25 mouse cellular contexts compared by ENCODE assay signal in genomic region chr4:142956376-142956775, GRCm38 (mm10).
A peak's percentile ranks its signal among the peaks of the same experiment; 100 is the strongest.
DNase-seq lines count a peak whose midpoint lies in the region; ATAC-seq and TF ChIP-seq lines count a peak whose summit lies in the region.
"Had no signal": no experiment of that assay in that cellular context is flagged by ENCODE, and none has a peak within 500 bp of the region (broad histone marks: within the 10 kb centered on the region; RNA-seq: fewer than 3 reads in every experiment).

No protein-coding gene starts in this region.

- no peaks in the 10 kb centered on the region for H3K9me3 ChIP-seq in hindbrain, embryonic 15.5 days
- H3K9me3 ChIP-seq in hindbrain, postnatal 0 days (ENCODE audit: low read length) = no peaks in the 10 kb centered on the region
- no peaks in the 10 kb centered on the region for H3K9me3 ChIP-seq in midbrain, embryonic 15.5 days
- H3K9me3 ChIP-seq: embryonic facial prominence, embryonic 15.5 days; intestine, embryonic 15.5 days; limb, embryonic 10.5 days; liver, embryonic 15.5 days; midbrain, embryonic 12.5 days had no signal

- H3K4me2 ChIP-seq in hindbrain, embryonic 15.5 days = no peak overlapping the region
- no peak overlapping the region for H3K4me2 ChIP-seq in hindbrain, postnatal 0 days (ENCODE audit: low read depth, low read length)
- no peak overlapping the region for H3K4me2 ChIP-seq in midbrain, embryonic 15.5 days
- H3K4me2 ChIP-seq: embryonic facial prominence, embryonic 15.5 days; intestine, embryonic 15.5 days; liver, embryonic 15.5 days; midbrain, embryonic 12.5 days had no signal

- no peak for TF ChIP-seq CTCF in hindbrain, postnatal 0 days (IDR thresholded peaks at IDR 0.05; ENCODE audit: low read depth)

- H3K4me1 ChIP-seq in hindbrain, embryonic 15.5 days (replicated peaks) = peaks cover 44% of the 10 kb centered on the region
- 0 out of 2 replicates have a peak, but pooled peaks cover 5% of the 10 kb centered on the region for H3K4me1 ChIP-seq in hindbrain, postnatal 0 days (ENCODE audit: insufficient read depth, low read length)
- H3K4me1 ChIP-seq in midbrain, embryonic 15.5 days = peaks cover 40% of the 10 kb centered on the region
- H3K4me1 ChIP-seq: embryonic facial prominence, embryonic 15.5 days; intestine, embryonic 15.5 days; limb, embryonic 10.5 days; liver, embryonic 15.5 days had no signal

- WGBS in hindbrain, embryonic 15.5 days = 73% methylated on average over 5 of the region's 5 CpGs
- 59% methylated on average over 5 of the region's 5 CpGs for WGBS in hindbrain, postnatal 0 days
- 72% methylated on average over 5 of the region's 5 CpGs for WGBS in midbrain, embryonic 15.5 days

- H3K27me3 ChIP-seq in hindbrain, embryonic 15.5 days = no peaks in the 10 kb centered on the region
- H3K27me3 ChIP-seq in hindbrain, postnatal 0 days (ENCODE audit: insufficient read depth, low read length) = no peaks in the 10 kb centered on the region
- H3K27me3 ChIP-seq in midbrain, embryonic 15.5 days (replicated peaks) = no peaks in the 10 kb centered on the region
- H3K27me3 ChIP-seq: CH12.LX; embryonic facial prominence, embryonic 15.5 days; intestine, embryonic 15.5 days; liver, embryonic 15.5 days; Patski had no signal

- DNase-seq in cerebellum, postnatal 14 days = peak; percentile 71 to 74
- no peak for DNase-seq in cerebellum, adult 11 months
- no peak for DNase-seq in hindbrain, postnatal 0 days (ENCODE audit: low spot score)
- peak; percentile 37 to 41 for DNase-seq in cerebellum, postnatal 36 days
- DNase-seq: adrenal gland, adult 2 months; B cell, adult 2 months; gastrocnemius, adult 2 months; heart, postnatal 4 days; kidney, adult 8-10 months; kidney, postnatal 10 days; liver had no signal

- no peak for ATAC-seq in hindbrain, embryonic 15.5 days (ENCODE audit: low FRiP score, low read depth)
- ATAC-seq in hindbrain, postnatal 0 days = no peak
- ATAC-seq in midbrain, embryonic 15.5 days (replicated peaks) = peak; percentile 9; the same call in 1 of the 2 replicates
- ATAC-seq in megakaryocyte progenitor cell, adult 5-6 weeks (replicated peaks; ENCODE audit: poor library complexity) = no peak
- ATAC-seq: intestine, embryonic 15.5 days; Patski had no signal

- H3K36me3 ChIP-seq in hindbrain, embryonic 15.5 days = no peaks in the 10 kb centered on the region
- H3K36me3 ChIP-seq in hindbrain, postnatal 0 days (ENCODE audit: insufficient read depth, low read length) = no peaks in the 10 kb centered on the region
- no peaks in the 10 kb centered on the region for H3K36me3 ChIP-seq in midbrain, embryonic 15.5 days (replicated peaks)
- H3K36me3 ChIP-seq: embryonic facial prominence, embryonic 15.5 days; G1E; intestine, embryonic 15.5 days; limb, embryonic 10.5 days; liver, embryonic 15.5 days; midbrain, embryonic 12.5 days had no signal

- H3K4me3 ChIP-seq in hindbrain, embryonic 15.5 days = no peak overlapping the region
- H3K4me3 ChIP-seq in hindbrain, postnatal 0 days (ENCODE audit: low read length) = no peak overlapping the region
- H3K4me3 ChIP-seq in midbrain, embryonic 15.5 days = no peak overlapping the region
- H3K4me3 ChIP-seq: embryonic facial prominence, embryonic 15.5 days; gastrocnemius, adult 2 months; intestine, embryonic 15.5 days; left cerebral cortex, adult 2 months; limb, embryonic 10.5 days; liver, embryonic 15.5 days; midbrain, embryonic 12.5 days had no signal

- H3K9ac ChIP-seq in hindbrain, embryonic 15.5 days = no peak overlapping the region
- no peak overlapping the region for H3K9ac ChIP-seq in hindbrain, postnatal 0 days (replicated peaks; ENCODE audit: low read length)
- H3K9ac ChIP-seq in midbrain, embryonic 15.5 days = no peak overlapping the region
- H3K9ac ChIP-seq: embryonic facial prominence, embryonic 15.5 days; intestine, embryonic 15.5 days; liver, embryonic 15.5 days; midbrain, embryonic 12.5 days had no signal

- H3K27ac ChIP-seq in hindbrain, embryonic 15.5 days (replicated peaks) = peak overlapping the region; percentile 7; the same call in 1 of the 2 replicates
- H3K27ac ChIP-seq in hindbrain, postnatal 0 days = no peak overlapping the region
- H3K27ac ChIP-seq in midbrain, embryonic 15.5 days = peak overlapping the region; percentile 77
- H3K27ac ChIP-seq: embryonic facial prominence, embryonic 15.5 days; gastrocnemius, adult 2 months; intestine, embryonic 15.5 days; left cerebral cortex, adult 2 months; limb, embryonic 10.5 days; liver, embryonic 15.5 days; macrophage; stomach, postnatal 0 days had no signal

Comparison
In these comparisons a context has a peak if more than half of its experiments do, and no peak if none do; other contexts are left out.
1. DNase-seq: peak in cerebellum, postnatal 14 days (2 of 2) and cerebellum, postnatal 36 days (2 of 2); none in cerebellum, adult 11 months (single experiment) and hindbrain, postnatal 0 days (single experiment).